Mouse (Mus musculus) lung, adult 2 months (tissue): Measurements from ENCODE around the gene Gm47791.

Experiments
- CTCF ChIP-seq: fragments of 200-500 bp; IDR thresholded peaks from 2 replicates; pipeline ENCODE4 v1.5.1; 2011; ENCODE audit warnings: mild to moderate bottlenecking, low read length, control low read depth; ENCODE audit not compliant: insufficient read depth
- POLR2A ChIP-seq: fragments of 200-500 bp; IDR thresholded peaks from 2 replicates; pipeline ENCODE4 v1.6.1; 2011; ENCODE audit warnings: low read depth, mild to moderate bottlenecking, control low read depth, low read length, borderline replicate concordance; ENCODE audit errors: extremely low read depth

DNA sequence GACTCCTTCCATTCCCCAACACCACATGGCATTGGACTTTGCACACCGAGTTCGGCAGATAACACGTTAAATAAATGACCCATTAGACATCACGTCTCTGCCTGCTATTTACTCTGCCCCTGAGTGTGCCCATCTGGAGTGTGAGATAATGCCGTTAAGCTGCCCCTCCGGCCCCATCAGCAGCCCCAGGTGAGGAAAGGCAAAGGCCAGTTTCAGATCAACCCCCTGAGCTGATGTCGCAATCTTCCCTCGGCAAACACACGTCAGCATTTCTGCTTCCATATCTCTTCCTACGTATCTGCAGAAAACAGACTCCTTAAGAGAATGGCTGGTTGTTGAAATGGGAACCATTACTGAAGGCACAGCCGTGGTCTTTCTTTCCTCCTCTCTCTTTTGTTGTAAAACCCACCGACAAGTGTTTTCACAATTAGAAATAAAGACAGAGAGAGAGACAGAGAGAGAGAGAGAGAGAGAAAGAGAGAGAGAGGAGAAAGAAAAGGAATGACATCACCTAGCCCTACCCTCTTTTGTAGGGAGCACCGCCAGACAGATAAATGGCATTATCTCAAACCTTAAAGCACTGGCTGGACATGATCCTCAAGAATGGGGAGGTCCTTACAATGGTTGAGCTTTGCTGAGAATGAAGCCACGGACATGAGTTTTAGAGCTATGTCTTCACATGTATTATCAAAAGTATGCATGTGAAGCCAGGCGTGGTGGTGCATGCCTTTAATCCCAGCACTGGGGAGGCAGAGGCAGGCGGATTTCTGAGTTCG is 45.1 kb upstream of the Gm47791 start:
- TF ChIP-seq CTCF: no peak
- TF ChIP-seq POLR2A: no peak
